Mouse (Mus musculus): ENCODE measurements around the gene Cntnap1. TPM values are rescaled to one million over a fixed set of nuclear protein-coding genes. Genes with fewer than 3 reads are reported as not detected.
A peak's percentile ranks its signal among the peaks of the same experiment; 100 is the strongest.

The Cntnap1 gene
- polyA plus RNA-seq, 1 experiment from 2014 or later: 2.2 TPM

DNA sequence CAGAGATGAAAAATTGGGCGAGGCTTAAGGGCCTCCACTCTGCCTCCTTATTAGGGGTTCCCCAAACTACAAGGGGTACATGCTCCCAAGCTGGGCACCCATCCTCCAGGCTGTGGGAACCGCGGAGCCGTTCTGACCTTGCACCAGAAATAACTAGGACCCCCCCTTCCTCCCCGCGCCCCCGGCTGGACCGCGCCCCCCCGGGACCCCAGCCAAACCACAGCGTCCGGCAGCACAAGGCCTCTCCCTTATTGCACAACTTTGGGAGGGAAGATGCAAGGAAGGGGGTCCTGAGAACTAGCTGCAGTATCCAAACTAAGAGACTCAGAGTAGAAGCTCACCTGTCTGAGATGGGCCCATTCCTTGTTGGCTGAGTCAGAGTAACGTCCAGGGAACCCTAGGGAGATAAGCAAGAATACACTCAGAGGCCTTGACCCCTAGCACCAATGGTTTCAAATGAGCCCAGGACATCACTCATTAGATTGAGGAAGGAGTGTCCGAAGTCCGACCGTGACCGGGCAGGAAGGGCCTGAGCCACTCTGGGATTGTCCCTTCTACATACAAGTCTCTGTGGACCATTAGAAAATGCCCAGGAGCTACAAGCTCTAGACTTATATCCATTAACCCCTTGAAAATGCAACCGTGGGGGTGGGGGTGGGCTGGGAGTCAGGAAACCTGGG is 1.9 kb upstream of the Cntnap1 start:
- H3K4me1 ChIP-seq (ENCODE audit: insufficient read depth, low read length): peaks cover 71% of the 10 kb centered on the region
- peak overlapping the region; percentile 76; the same call in 1 of the 2 replicates for H3K9ac ChIP-seq (replicated peaks; ENCODE audit: low read length)
- ATAC-seq (ENCODE audit: low FRiP score, low TSS enrichment): no peak
- H3K27me3 ChIP-seq (ENCODE audit: insufficient read depth, low read length): peaks cover 15% of the 10 kb centered on the region; the same call in 1 of the 2 replicates
- WGBS: 57% methylated on average over 18 of the region's 18 CpGs
- H3K27ac ChIP-seq (ENCODE audit: low read length): no peak overlapping the region
- no peaks in the 10 kb centered on the region for H3K9me3 ChIP-seq (ENCODE audit: low read length)
- peak overlapping the region; percentile 77 for H3K4me3 ChIP-seq (ENCODE audit: low read length)
- H3K36me3 ChIP-seq (ENCODE audit: insufficient read depth, low read length): peaks cover 33% of the 10 kb centered on the region
- peak overlapping the region; percentile 96 for H3K4me2 ChIP-seq (replicated peaks; ENCODE audit: low read depth, low read length)

DNA sequence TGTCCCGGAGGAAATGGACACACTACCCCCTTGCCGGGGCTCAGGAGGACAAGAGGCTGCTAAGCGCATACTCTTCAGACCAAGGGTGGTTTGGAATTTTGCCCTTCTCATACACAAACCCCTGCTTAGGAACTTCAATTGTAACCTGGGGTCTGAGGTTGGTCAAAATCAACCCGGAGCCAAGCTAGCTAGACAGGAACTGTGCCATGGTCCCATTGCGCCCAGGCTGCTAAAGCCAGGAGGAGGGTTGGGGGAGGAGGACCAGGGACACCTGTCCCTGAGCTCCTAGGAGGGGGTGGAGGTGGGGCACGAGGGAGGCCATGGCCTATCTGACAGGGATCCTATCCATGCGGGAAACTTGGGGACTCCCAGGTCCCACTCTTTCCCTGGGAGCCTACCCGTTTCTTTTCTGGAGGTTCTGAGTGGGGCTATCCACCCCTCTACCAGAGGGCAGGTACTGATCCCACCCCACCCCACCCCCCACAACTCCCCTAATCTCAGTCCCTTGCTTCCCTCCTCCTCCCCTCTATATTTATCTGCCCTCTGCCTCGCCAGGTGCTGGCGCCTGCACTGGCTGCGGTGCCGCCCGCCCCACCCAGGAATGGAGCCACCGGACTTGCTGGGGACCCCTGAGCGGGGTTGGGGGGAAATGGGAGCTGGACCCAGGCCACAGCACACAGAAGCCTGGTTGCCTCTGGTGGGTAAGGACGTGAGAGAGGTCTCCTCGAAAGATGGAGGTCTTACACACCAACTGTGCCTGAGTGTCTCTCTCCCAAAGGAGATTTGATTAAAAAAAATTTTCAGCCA is 819 bp upstream of the Cntnap1 start:
- H3K4me2 ChIP-seq (replicated peaks; ENCODE audit: low read depth, low read length): peak overlapping the region; percentile 96
- H3K9ac ChIP-seq (replicated peaks; ENCODE audit: low read length): peak overlapping the region; percentile 76
- H3K4me3 ChIP-seq (ENCODE audit: low read length): peak overlapping the region; percentile 77
- H3K9me3 ChIP-seq (ENCODE audit: low read length): no peaks in the 10 kb centered on the region
- no peak for ATAC-seq (ENCODE audit: low FRiP score, low TSS enrichment)
- H3K27ac ChIP-seq (ENCODE audit: low read length): peak overlapping the region; percentile 92; the same call in 1 of the 2 replicates
- WGBS: 13% methylated on average over 16 of the region's 17 CpGs
- peaks cover 71% of the 10 kb centered on the region for H3K4me1 ChIP-seq (ENCODE audit: insufficient read depth, low read length)
- H3K36me3 ChIP-seq (ENCODE audit: insufficient read depth, low read length): peaks cover 22% of the 10 kb centered on the region
- H3K27me3 ChIP-seq (ENCODE audit: insufficient read depth, low read length): peaks cover 18% of the 10 kb centered on the region; the same call in 1 of the 2 replicates

DNA sequence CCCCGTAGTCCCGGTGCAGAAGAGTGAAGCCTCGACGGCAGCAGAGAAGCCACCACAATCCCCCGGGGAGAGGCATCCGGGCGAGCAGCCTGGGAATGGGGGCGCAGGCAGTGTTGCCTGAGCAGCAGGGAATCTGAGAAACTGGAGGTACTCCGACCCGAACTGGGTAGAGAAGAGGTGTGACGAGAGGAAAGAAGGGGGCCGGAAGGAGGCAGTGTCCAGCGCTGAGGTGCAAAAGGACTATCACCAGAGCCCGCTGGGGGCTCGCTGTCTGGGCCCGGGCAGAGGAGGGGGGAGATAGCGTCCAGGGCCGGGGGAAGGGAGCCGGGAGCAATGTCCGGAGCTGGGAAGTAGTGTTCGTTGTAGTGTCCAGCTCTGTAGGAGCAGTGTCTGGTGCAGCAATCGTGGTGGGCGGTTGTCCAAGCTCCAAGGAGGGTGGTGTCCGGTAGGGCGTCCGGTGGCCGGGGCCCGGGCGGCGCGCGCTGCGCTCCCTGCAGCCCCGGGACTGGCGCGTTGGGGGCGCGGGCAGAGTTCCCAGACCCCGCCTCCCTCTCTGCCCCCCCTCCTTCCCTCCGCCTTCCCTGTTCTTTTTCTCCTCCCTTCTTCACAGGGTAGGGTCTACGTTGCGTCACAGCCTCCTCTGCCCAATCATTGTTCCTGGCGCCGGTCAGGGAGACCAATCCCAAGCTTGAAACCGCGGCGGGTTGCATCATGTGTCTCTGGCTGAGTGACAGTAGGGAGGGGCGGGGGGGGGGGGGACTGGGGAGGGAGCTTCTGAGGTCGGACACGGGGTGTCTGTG is 688 bp downstream of the Cntnap1 start, which contains the start of gene Plekhh3:
Plekhh3 (minus strand) TSS at position 541 of the 800 bp plus-strand sequence.
- ATAC-seq (ENCODE audit: low FRiP score, low TSS enrichment): peak; percentile 95
- under 1% methylated on average over 43 of the region's 50 CpGs for WGBS
- peak within 1 kb of the TSS; percentile 77 for H3K4me3 ChIP-seq (ENCODE audit: low read length)

DNA sequence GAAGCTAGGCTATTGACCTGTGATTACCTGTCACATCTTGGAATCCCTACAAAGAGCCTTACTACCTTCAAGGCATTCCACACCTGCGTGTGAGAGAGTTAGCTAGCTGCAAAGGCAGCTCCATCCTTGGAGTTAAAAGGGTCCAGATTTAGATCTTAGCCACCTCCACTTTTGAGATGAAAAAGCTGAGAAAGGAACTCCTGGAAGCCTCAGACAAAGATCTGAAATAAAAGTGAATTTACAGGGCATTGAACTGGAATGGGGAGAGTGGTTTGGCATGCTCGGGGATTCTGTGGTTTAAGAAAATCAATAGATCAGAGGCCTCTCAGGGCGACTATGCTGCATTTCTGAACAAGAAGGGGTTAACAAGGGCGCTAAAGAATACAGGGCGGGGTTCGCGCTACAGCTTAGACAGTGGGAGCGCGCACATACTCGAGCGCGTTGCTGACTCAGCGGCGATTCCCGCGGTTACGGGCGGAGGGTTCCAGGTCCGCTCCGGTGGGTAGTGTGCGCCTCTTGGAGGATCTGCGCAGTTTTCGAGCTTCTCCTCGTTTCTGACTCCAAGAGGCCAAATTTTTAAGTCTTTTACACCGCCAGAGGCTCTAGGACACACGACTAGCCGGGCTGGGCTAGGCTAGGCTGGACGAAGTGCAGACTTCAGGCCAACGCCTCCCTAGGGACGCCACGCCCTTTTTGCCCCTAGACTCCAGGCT is 1.6 kb downstream of the Cntnap1 start:
- under 1% methylated on average over 31 of the region's 31 CpGs for WGBS
- Histone ChIP-seq H3K4me2 (replicated peaks; ENCODE audit: low read depth, low read length) (peak overlapping the region; percentile 96), H3K4me1 (ENCODE audit: insufficient read depth, low read length) (peaks cover 73% of the 10 kb centered on the region), H3K36me3 (ENCODE audit: insufficient read depth, low read length) (peaks cover 10% of the 10 kb centered on the region), H3K9me3 (ENCODE audit: low read length) (no peaks in the 10 kb centered on the region), H3K4me3 (ENCODE audit: low read length) (peak overlapping the region; percentile 77), H3K27ac (ENCODE audit: low read length) (peak overlapping the region; percentile 94), H3K9ac (replicated peaks; ENCODE audit: low read length) (peak overlapping the region; percentile 75), H3K27me3 (ENCODE audit: insufficient read depth, low read length) (peaks cover 27% of the 10 kb centered on the region)
- peak; percentile 59 for ATAC-seq (ENCODE audit: low FRiP score, low TSS enrichment)

More for the DNA sequence above, 688 bp downstream of the Cntnap1 start, which contains the start of gene Plekhh3:
- Histone ChIP-seq H3K9ac (replicated peaks; ENCODE audit: low read length) (peak within 1 kb of the TSS; percentile 76), H3K27me3 (ENCODE audit: insufficient read depth, low read length) (peaks cover 23% of the 10 kb centered on the region), H3K27ac (ENCODE audit: low read length) (peak within 1 kb of the TSS; percentile 94), H3K36me3 (ENCODE audit: insufficient read depth, low read length) (peaks cover 18% of the 10 kb centered on the region), H3K9me3 (ENCODE audit: low read length) (no peaks in the 10 kb centered on the region), H3K4me2 (replicated peaks; ENCODE audit: low read depth, low read length) (peak within 1 kb of the TSS; percentile 96), H3K4me1 (ENCODE audit: insufficient read depth, low read length) (peaks cover 70% of the 10 kb centered on the region)

DNA sequence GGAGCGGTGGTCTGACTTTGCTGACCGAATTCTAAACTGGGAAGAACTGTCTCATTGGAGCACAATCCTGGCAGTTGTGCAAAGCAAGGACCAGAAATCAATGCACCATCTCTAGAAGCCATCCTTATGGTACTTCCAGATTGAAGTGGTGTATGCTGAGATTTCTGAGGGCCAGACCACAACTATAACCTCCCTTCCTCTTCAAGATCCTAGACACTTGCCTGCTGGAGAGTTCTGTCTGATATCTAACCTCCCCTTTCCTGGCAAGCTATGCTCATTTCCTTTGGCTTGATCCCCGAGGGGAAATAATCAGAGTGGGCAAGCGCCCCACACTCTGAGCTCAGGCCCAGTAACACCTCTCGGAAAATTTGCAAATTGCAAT is 2.1 kb downstream of the Cntnap1 start:
- no peak for ATAC-seq (ENCODE audit: low FRiP score, low TSS enrichment)
- peak overlapping the region; percentile 75 for H3K9ac ChIP-seq (replicated peaks; ENCODE audit: low read length)
- peaks cover 79% of the 10 kb centered on the region for H3K4me1 ChIP-seq (ENCODE audit: insufficient read depth, low read length)
- H3K27ac ChIP-seq (ENCODE audit: low read length): peak overlapping the region; percentile 94
- H3K36me3 ChIP-seq (ENCODE audit: insufficient read depth, low read length): peaks cover 4% of the 10 kb centered on the region
- peaks cover 27% of the 10 kb centered on the region for H3K27me3 ChIP-seq (ENCODE audit: insufficient read depth, low read length)
- H3K9me3 ChIP-seq (ENCODE audit: low read length): no peaks in the 10 kb centered on the region
- 5% methylated on average over 5 of the region's 5 CpGs for WGBS
- peak overlapping the region; percentile 96 for H3K4me2 ChIP-seq (replicated peaks; ENCODE audit: low read depth, low read length)
- H3K4me3 ChIP-seq (ENCODE audit: low read length): peak overlapping the region; percentile 77

DNA sequence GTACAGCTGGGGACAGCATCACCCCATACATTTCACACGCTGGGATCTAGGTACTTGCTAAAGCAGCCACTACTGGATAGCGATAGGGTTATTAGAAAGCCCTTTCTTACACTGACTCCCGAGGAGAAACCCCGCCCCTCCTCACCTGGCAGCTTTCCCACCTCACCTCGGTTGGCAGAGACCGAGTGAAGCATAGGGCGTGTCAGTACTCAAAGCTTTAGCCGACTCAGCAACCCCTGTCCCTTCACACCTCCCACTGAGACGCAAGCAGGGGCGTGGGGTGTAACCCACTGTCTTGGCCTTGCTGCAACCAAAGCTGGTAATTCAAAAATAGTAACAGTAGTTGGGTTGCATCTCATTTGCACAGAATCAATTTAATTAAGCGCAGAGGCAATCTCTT is 2.8 kb downstream of the Cntnap1 start:
- WGBS: 3% methylated on average over 11 of the region's 11 CpGs
- peak overlapping the region; percentile 70 for H3K9ac ChIP-seq (replicated peaks; ENCODE audit: low read length)

DNA sequence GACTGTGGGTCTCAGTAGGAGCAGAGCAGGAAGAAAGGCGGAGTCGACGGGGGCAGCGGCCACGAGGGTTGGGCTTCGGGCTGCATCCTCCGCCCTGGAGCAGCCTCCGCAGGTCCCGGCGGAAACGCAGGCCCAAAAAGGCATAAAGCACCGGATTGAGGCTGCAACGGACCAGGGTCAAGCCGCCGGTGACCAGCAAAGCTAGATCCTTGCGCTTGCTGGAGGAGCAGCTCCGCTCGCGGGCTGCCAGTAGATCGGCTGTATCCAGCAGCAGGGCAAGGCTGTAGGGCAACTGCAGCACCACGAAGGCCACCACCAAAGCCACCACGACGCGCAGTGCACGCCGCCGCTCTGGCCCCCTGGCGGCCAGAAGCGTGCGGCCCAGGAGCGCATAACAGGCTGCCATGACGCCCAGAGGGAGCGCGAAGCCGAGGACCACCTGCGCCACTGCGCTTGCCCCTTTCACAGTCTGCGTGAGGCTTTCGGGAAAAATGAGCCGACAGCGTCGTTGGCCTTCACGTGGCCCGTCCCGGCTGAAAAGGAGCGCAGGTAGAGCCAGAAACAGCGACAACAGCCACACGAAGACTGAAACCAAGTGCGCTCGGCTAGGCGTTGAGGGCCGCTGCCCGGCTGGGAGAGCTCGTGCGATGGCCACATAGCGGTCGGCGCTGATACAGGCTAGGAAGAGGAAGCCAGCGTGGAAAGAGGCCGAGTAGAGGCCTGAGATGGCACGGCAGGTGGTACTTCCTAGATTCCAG is 3.5 kb downstream of the Cntnap1 start:
- ATAC-seq (ENCODE audit: low FRiP score, low TSS enrichment): peak; percentile 67

More for the DNA sequence above, 2.8 kb downstream of the Cntnap1 start:
- H3K36me3 ChIP-seq (ENCODE audit: insufficient read depth, low read length): no peaks in the 10 kb centered on the region
- H3K27ac ChIP-seq (ENCODE audit: low read length): peak overlapping the region; percentile 93
- ATAC-seq (ENCODE audit: low FRiP score, low TSS enrichment): no peak
- no peaks in the 10 kb centered on the region for H3K9me3 ChIP-seq (ENCODE audit: low read length)
- H3K4me3 ChIP-seq (ENCODE audit: low read length): peak overlapping the region; percentile 46
- H3K4me2 ChIP-seq (replicated peaks; ENCODE audit: low read depth, low read length): peak overlapping the region; percentile 96
- H3K27me3 ChIP-seq (ENCODE audit: insufficient read depth, low read length): peaks cover 20% of the 10 kb centered on the region
- H3K4me1 ChIP-seq (ENCODE audit: insufficient read depth, low read length): peaks cover 77% of the 10 kb centered on the region

DNA sequence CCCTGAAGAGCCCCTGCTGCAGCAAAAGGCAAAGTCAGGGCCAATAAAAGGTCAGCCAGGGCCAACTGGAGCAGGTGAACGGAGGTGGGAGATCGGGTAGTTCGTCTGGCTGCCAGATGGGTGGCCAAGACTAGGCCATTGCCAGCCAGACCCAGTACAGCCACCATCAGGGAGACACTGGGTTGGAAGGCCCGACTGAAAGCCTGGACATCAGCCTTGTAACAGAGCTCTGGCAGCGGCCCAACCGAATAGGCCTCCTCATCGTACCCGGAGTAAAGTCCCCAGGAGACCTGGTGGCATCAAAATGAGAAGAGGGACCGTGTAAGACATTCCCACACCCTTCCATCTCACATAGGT is 4.0 kb downstream of the Cntnap1 start:
- Histone ChIP-seq H3K27ac (ENCODE audit: low read length) (peak overlapping the region; percentile 93), H3K9me3 (ENCODE audit: low read length) (no peaks in the 10 kb centered on the region), H3K4me1 (ENCODE audit: insufficient read depth, low read length) (peaks cover 67% of the 10 kb centered on the region), H3K4me2 (replicated peaks; ENCODE audit: low read depth, low read length) (peak overlapping the region; percentile 96), H3K27me3 (ENCODE audit: insufficient read depth, low read length) (peaks cover 20% of the 10 kb centered on the region), H3K9ac (replicated peaks; ENCODE audit: low read length) (peak overlapping the region; percentile 70), H3K4me3 (ENCODE audit: low read length) (peak overlapping the region; percentile 46), H3K36me3 (ENCODE audit: insufficient read depth, low read length) (no peaks in the 10 kb centered on the region)
- WGBS: 31% methylated on average over 9 of the region's 9 CpGs
- no peak for ATAC-seq (ENCODE audit: low FRiP score, low TSS enrichment)

More for the DNA sequence above, 3.5 kb downstream of the Cntnap1 start:
- peaks cover 20% of the 10 kb centered on the region for H3K27me3 ChIP-seq (ENCODE audit: insufficient read depth, low read length)
- H3K9me3 ChIP-seq (ENCODE audit: low read length): no peaks in the 10 kb centered on the region
- 1% methylated on average over 61 of the region's 61 CpGs for WGBS
- H3K4me2 ChIP-seq (replicated peaks; ENCODE audit: low read depth, low read length): peak overlapping the region; percentile 96
- H3K9ac ChIP-seq (replicated peaks; ENCODE audit: low read length): peak overlapping the region; percentile 70
- peaks cover 73% of the 10 kb centered on the region for H3K4me1 ChIP-seq (ENCODE audit: insufficient read depth, low read length)
- H3K36me3 ChIP-seq (ENCODE audit: insufficient read depth, low read length): no peaks in the 10 kb centered on the region
- H3K27ac ChIP-seq (ENCODE audit: low read length): peak overlapping the region; percentile 93
- H3K4me3 ChIP-seq (ENCODE audit: low read length): peak overlapping the region; percentile 46

Measured in kidney, embryonic 16.5 days (tissue).